Mouse (Mus musculus): ENCODE results near the gene Nsmce3.

DNA sequence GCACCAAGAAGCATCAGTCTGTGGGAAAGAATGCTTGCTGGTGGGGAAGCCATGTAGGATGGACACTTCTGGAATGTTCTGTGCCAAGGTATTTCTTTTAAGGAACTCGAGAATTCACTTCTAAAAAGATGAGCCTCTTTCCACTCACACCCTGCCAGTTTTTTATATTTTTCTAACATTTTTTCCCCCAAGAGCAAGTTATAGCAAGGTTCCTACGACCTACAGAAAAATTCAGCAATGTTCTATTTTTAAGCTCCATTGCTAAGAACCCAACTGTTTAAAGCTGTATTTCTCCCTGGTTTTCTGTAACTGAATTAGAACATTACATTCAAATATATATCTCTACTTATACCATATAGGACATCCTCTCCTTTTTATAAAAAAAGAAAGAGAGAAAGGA is 39.1 kb upstream of the Nsmce3 start:
- no peak for TF ChIP-seq CTCF (IDR thresholded peaks at IDR 0.05; ENCODE audit: extremely low read depth, insufficient read depth, low read length)
- TF ChIP-seq POLR2A (IDR thresholded peaks at IDR 0.05; ENCODE audit: extremely low read depth, insufficient read depth, low read length) = no peak

All from cortical plate, adult 2 months (tissue).